Mouse (Mus musculus): ENCODE data around the gene Gpr19.

Gpr19 gene

DNA sequence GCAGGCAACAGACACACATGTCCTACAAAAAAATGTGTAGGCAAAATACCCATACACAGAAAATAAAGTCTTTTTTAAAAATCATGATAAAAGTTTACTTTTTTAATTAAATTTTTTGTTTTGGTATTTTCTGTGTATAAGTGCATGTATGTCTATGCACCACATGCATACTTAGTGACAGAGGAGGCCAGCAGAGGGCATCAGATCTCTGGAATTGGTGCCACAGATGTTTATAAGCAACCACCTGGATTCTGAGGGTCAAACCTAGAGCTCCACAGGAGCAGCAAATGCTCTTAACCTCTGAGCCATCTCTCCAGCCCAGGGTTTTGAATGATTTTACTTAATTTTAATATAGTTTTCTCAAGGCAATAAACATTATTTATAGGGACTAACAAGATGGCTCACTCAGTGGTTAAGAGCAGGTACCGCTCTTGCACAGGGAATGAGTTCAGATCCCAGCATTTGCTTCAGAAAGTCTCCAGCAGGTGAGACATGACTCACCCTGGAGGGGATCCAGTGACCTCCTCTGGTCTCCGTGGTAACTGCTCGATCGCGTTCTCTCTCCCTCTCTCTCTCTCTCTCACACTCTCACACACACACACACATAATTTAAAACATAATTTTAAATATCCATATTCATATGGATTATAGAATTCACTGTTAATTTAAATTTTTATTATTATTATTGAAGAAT, 50.0 kb downstream of the Gpr19 start:
- DNase-seq (ENCODE audit: low spot score), result no peak

DNA sequence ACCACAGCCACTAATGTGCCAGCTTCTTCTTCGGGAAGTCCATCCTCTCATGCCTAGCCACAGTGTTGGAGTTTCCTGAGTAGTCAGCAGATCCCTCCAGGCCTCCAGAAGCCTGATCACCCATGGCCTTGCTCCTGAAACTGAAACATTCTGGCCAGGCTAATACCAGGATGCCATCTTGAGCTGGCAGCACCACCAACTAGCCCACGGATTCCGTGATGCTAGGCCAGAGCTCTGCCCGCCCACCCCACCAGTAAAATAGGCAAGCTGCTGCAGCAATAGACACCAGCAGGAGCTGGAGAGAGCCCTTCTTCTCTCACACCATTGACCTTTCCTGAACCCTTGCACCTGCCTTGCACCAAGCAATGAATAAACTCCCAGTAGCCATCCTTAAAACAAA, 50.8 kb downstream of the Gpr19 start:
- no peak for DNase-seq (ENCODE audit: low spot score)

DNA sequence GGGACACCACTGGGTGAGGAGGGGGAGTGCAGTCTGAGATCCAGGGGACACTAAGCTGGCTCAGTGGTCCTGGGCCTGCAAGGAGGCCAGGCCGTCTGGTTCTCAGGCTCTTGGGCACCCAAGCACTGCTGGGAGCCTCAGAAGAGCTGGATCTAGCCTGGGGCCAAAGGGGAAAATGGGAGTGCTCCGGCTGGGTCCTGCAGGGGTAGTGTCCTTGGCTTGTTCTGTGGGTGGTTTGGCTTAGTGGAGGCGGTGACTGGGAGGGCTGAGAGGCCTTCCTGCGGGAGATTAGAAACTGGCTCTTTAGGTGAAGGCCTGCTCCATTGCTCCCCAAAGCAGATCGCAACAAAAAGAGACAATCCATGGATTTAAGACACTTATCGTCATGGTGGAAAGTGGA, 52.1 kb downstream of the Gpr19 start:
- no peak for DNase-seq (ENCODE audit: low spot score)

- DNase-seq (ENCODE audit: low spot score), result no peak
These were observed 52.7 kb downstream of the Gpr19 start for GRCm38 (mm10) chr6:134845726-134846125.

DNA sequence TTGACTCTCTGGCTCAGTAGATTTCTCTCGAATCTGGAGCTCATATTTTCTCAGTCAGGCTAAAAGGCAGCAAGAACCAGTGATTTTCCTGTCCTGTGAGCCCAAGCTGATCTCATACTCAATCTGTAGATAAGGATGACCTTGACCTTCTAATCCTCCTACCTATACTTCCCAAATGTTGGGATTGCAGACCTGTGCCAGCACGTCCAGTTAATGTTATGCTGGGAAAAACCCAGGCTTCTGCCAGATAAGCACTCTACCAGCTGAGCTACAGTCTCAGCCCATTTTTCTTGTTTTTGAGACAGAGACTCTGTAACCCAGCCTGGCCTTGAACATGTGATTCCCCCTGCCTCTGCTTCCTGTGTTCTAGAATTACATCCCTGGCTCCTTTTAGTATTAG, 58.0 kb downstream of the Gpr19 start:
- no peak for DNase-seq (ENCODE audit: low spot score)

- no peak for DNase-seq (ENCODE audit: low spot score)
These were observed 60.3 kb downstream of the Gpr19 start for GRCm38 (mm10) chr6:134838111-134838510.

DNA sequence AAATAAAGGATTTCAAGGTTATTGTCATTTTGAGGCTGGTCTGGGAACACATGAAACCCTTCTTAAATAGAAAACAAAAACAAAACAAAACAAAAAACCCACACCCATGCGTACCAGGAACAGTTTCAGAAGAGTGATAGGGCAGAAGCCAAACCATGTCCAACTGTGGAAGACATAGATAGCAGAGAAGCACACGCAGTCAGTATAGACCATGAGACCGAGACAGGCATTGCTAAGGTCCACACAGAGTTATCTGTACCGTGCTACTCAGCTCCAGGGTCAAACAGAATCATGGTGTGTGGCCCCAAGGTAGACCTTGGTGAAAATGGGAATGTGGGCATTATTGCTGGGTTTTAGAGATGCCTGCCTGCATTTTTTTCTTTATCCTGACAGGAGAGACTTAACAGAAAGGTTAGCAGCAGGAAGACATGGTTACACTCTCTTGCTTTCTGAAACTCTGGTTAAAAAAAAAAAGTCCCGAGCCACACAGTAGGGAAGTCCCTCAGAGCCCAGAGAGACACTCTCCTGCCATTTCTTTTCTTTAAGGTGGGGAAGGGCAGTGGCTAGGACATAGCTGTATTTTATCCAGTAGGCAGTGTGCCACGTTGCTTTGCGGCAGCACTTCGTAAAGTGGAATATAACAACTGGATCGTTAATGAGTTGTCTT, 63.7 kb downstream of the Gpr19 start:
- no peak for DNase-seq (ENCODE audit: low spot score)

- DNase-seq (ENCODE audit: low spot score), result no peak
These were observed 67.6 kb downstream of the Gpr19 start for GRCm38 (mm10) chr6:134830776-134831175.

DNA sequence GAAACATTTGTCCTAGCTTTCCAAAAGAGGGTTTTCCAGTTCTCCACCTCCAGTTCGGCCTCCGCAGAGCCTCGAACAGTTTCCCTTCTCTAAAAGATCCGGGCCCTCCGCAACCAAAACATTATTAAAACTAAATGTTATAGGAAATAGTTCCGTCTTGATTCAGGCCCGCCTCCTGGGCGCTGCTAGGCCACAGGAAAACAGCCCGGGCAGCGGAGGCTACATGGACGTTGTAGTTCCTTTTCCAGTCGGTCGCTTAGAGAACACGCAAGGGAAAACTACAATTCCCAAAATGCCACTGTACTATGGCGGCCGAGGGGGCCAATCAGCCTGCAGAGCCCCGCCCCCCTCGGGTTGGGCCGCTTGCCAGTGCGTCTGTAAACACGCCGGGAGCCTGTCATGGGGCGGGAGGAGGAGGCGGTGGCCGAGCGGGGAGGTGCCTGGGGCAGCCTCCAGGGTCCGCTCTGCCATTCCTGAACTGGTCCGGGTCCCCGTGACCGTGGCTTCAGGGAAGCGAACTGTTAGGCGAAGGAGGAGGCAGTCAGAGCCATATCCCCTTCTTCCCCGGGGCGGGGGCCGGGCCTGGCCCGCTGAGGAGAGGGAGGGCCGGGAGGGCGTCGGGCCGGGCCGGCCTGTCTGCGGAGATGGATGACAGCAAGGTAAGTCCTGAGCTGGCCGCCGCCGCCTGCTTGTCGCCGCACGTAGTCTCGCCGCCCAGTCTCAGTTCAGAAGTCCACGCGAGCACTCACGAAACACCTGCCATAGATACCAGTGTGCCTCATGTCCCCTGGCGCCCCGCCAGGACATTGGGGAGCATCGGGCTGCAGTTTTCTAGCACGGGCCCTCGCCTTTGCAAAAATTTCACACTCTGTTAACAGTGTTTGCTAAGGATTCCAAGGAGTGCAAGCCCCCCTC, 68.3 kb downstream of the Gpr19 start, which contains the start of gene Crebl2:
Gene Crebl2 (plus strand): TSS at position 369 of the 915 bp plus-strand sequence.
- peak; percentile 99 for DNase-seq (ENCODE audit: low spot score)

GRCm38 (mm10) chr6:134822844-134823243, 75.5 kb downstream of the Gpr19 start:
- no peak for DNase-seq (ENCODE audit: low spot score)

DNA sequence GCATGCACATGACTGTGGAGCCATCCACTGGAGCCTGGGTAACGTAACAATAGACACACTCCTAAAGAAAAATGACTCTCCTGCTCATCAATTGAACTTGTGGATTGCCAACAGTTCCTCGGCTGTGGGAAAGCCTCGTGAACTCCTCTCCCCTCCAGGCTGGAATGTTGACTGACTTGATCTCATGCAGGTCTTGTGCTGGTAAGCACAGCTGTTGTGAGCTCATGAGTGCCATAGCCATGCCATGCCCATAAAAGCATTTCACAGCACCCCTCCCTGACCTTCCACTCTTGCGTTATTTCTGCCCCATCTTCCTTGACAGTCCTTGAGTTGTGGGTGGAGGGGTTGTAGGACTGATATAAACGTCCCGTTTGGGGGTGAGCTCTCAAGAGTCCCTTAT, 78.0 kb downstream of the Gpr19 start:
- DNase-seq (ENCODE audit: low spot score), result no peak

GRCm38 (mm10) chr6:134819741-134820140, 78.6 kb downstream of the Gpr19 start:
- no peak for DNase-seq (ENCODE audit: low spot score)

Data from urinary bladder, postnatal 10 days (tissue).